Mouse (Mus musculus) olfactory bulb, adult 2 months (tissue): Measurements from ENCODE around the gene Thbd.

Experiments used
- CTCF ChIP-seq: fragments of 200-500 bp; IDR thresholded peaks from 2 replicates; pipeline ENCODE4 v1.5.1; 2012; ENCODE audit warnings: low read depth, mild to moderate bottlenecking, low read length, moderate library complexity; ENCODE audit not compliant: insufficient read depth
- POLR2A ChIP-seq: fragments of 200-500 bp; IDR thresholded peaks from 2 replicates; pipeline ENCODE4 v1.6.1; 2012; ENCODE audit warnings: mild to moderate bottlenecking, low read depth, low read length, moderate library complexity; ENCODE audit not compliant: insufficient read depth

DNA sequence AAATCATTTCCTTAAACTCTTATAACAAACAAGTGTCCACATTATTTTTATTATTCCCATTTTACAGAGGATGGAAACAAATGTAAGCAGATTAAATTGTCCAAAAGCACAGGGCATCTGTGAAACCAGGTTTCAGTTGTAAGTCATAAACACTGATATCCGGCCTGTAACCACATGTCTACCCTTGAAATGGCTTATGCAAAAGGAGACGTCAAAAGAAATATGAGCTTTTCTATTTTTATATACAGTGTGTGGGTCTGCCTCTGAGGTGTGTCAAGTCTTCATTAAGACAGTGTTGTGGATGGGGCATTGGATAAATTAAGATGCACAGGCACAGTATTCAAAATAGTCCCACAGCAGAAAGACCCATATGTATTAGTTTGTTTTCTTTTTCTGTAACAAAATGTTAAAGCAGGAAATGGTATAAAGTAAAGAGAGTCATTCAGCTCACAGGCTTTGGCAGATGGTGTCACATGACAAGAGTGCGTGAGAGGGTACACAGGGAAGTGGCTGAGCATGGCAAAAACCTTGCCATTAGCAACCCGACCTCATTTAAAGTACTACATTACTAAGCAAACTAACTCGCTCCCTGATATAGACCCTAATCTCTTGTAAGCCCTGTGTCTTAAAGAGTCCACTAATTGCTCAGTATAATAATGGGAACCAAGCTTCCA lies 17.9 kb upstream of the Thbd start:
- TF ChIP-seq CTCF (no peak), POLR2A (no peak)
